Mouse (Mus musculus): ENCODE measurements around the gene Gm28168.
"Not testable (repeated sequence)": the region's sequence is repeated elsewhere in the genome, so short reads cannot be mapped to it uniquely, and the experiment has no call there.

Gene Gm28168

DNA sequence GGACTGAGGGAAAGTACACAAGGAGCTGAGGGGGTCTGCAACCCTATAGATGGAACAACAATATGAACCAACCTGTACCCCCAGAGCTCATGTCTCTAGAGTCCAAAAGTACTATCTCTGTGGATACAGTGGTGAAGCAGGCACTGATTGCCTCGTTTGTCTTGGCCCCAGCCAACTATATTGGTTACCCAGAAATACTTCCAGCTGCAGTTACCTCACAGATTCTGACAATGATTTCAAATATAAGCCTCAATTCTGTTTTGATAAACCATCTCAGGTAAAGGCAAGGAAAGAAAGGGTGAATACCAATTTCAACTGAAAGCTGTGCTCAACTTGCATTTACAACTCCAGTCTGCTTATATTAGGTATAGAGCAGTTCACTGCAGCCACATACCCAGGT lies at the start of gene Gm28168:
TSS of gene Gm28168 (plus strand) at position 301 of the 400 bp plus-strand sequence.
- not testable (repeated sequence) for DNase-seq (ENCODE audit: low spot score)

DNA sequence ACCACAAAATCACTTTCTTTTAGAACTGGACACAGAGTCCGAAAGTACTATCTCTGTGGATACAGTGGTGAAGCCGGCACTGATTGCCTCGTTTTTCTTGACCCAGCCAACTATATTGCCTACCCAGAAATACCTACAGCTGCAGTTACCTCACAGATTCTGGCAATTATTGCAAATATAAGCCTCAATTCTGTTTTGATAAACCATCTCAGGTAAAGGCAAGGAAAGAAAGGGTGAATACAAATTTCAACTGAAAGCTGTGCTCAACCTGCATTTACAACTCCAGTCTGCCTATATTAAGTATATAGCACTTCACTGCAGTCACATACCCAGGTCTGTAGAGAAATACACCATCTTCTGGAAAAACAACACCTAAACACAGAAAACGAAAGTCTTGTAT lies 37.8 kb downstream of the Gm28168 start, which contains the start of gene Gm7145:
TSS of gene Gm7145 (plus strand) at position 301 of the 400 bp plus-strand sequence.
- no peak for DNase-seq (ENCODE audit: low spot score)

Measured in spleen, adult 12 weeks (tissue).